Mouse (Mus musculus): ENCODE data around the gene Emc9. TPM values are rescaled to one million over a fixed set of nuclear protein-coding genes. Genes with fewer than 3 reads are reported as not detected.

Emc9 gene
- polyA plus RNA-seq, 1 experiment, result 92.8 TPM

DNA sequence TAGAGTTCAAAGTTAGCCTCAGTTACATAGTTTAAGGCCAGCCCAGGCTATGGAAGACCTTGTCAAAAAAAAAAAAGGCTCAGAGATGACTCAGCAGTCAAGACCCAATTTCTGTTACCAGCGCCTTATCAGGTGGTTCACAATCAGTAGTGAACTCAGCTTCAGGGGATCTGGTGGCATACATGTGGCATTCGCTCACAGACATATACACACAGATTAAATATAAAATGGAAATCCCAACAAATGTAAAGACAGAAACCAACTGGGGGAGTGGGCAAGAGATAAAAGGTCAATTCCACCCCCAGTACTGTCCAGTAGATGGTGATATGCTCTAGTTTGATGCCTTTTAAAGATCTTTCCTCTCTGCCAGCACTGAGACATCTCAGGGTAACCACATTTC is 1.0 kb upstream of the Emc9 start:
- WGBS, result 97% methylated on average over 2 of the region's 2 CpGs
- Histone ChIP-seq H3K27me3 (ENCODE audit: control insufficient read depth, insufficient read depth, low read length) (no peaks in the 10 kb centered on the region), H3K27ac (ENCODE audit: insufficient read depth, low read length) (no peak overlapping the region), H3K4me3 (replicated peaks; ENCODE audit: insufficient read depth, low read depth, low read length) (no peak overlapping the region), H3K4me1 (ENCODE audit: control insufficient read depth, insufficient read depth, low read length) (peaks cover 3% of the 10 kb centered on the region; the same call in 1 of the 2 replicates)
- TF ChIP-seq POLR2A (IDR thresholded peaks at IDR 0.05; ENCODE audit: borderline replicate concordance, insufficient read depth, low read length) (no peak), CTCF (IDR thresholded peaks at IDR 0.05; ENCODE audit: borderline replicate concordance, insufficient read depth, low read depth, low read length) (no peak)
- DNase-seq, result no peak

DNA sequence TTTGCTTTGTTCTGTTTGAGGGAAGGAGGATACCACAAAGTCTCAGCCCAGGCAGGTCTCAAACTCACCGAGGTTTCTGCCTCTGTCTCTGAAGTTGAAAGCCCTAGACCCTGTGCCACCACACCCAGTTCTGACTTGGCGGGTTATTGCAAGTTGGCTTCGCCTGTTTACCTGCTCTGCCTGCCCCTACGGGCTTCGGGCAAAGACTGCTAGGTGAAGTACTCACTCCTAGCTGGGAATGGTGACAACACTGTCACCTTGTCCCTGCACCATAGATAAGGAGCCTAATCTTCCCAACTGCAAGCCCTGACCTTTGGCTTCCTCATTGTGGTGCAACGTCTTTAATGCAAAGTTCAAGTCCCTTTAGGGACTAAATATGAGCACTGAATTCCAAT is 461 bp upstream of the Emc9 start:
- H3K4me1 ChIP-seq (ENCODE audit: control insufficient read depth, insufficient read depth, low read length), result peaks cover 3% of the 10 kb centered on the region; the same call in 1 of the 2 replicates
- H3K4me3 ChIP-seq (replicated peaks; ENCODE audit: insufficient read depth, low read depth, low read length), result peak overlapping the region; percentile 90
- 65% methylated on average over 6 of the region's 6 CpGs for WGBS
- TF ChIP-seq POLR2A (IDR thresholded peaks at IDR 0.05; ENCODE audit: borderline replicate concordance, insufficient read depth, low read length) (no peak), CTCF (IDR thresholded peaks at IDR 0.05; ENCODE audit: borderline replicate concordance, insufficient read depth, low read depth, low read length) (no peak)
- peak overlapping the region; percentile 49 for H3K27ac ChIP-seq (ENCODE audit: insufficient read depth, low read length)
- peak in 1 of 2 experiments; percentile 35 for DNase-seq
- no peaks in the 10 kb centered on the region for H3K27me3 ChIP-seq (ENCODE audit: control insufficient read depth, insufficient read depth, low read length)

DNA sequence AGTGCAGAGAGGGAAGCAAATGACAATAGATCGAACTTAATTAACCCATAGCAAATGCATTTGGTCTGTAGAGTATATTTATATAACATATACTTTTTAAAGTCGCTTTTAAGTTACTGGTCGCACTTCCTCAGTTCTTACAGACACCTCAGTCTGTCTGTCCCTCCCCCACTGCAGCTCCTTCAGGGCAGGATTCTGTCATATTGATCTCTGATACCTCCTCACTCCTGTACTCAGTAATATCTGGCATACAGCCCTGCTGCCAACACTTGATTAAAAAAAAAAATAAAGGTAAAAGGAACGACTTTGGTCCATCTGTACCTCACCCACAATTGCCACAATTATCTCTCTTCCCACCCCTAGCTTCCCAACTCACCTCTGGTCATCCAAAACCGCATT is 800 bp downstream of the Emc9 start:
- H3K27ac ChIP-seq (ENCODE audit: insufficient read depth, low read length), result 0 out of 2 replicates have a peak overlapping the region, but pooled peaks have one; percentile 55
- WGBS, result 41% methylated on average over 5 of the region's 5 CpGs
- TF ChIP-seq CTCF (IDR thresholded peaks at IDR 0.05; ENCODE audit: borderline replicate concordance, insufficient read depth, low read depth, low read length), result no peak
- TF ChIP-seq POLR2A (IDR thresholded peaks at IDR 0.05; ENCODE audit: borderline replicate concordance, insufficient read depth, low read length), result no peak
- no peak for DNase-seq
- no peaks in the 10 kb centered on the region for H3K27me3 ChIP-seq (ENCODE audit: control insufficient read depth, insufficient read depth, low read length)
- H3K4me1 ChIP-seq (ENCODE audit: control insufficient read depth, insufficient read depth, low read length), result peaks cover 3% of the 10 kb centered on the region; the same call in 1 of the 2 replicates
- peak overlapping the region; percentile 90 for H3K4me3 ChIP-seq (replicated peaks; ENCODE audit: insufficient read depth, low read depth, low read length)

DNA sequence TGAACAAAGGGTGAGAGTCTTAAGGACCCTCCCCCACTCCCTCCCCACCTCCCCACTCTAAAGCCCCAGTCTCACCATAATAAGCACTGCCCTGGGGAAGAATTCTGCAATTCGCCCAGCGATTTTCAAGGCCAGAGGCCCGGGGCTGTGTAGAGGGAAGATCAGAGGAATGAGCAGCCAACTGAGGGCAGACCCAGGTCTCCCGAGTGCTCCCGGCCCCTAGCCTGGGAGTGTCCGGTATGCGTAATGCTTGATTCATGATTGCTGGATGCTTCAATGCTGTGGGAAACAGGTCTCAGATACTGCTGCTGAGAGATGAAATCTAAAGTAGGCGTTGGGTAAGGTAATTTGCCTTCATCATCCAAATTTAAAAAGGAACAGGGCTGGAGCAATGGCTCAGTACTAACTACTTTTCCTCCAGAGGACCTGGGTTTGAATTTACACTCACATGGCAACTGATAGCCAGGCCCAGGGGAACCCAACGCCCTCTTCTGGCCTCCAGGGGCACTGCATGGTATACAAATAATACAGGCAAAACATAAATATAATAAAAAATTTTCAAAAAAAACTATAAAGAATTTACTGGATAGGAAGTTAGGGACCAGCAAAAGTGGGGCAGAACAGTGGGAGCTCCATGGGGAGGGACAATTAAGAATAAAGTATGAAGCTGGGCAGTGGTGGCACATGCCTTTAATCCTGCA is 3.0 kb downstream of the Emc9 start:
- no peaks in the 10 kb centered on the region for H3K27me3 ChIP-seq (ENCODE audit: control insufficient read depth, insufficient read depth, low read length)
- H3K4me1 ChIP-seq (ENCODE audit: control insufficient read depth, insufficient read depth, low read length), result peaks cover 3% of the 10 kb centered on the region; the same call in 1 of the 2 replicates
- TF ChIP-seq POLR2A (IDR thresholded peaks at IDR 0.05; ENCODE audit: borderline replicate concordance, insufficient read depth, low read length), result no peak
- peak; percentile 40; the same call in 1 of the 2 replicates for TF ChIP-seq CTCF (IDR thresholded peaks at IDR 0.05; ENCODE audit: borderline replicate concordance, insufficient read depth, low read depth, low read length)
- H3K4me3 ChIP-seq (replicated peaks; ENCODE audit: insufficient read depth, low read depth, low read length), result no peak overlapping the region
- no peak for DNase-seq
- WGBS, result 80% methylated on average over 9 of the region's 9 CpGs
- no peak overlapping the region for H3K27ac ChIP-seq (ENCODE audit: insufficient read depth, low read length)

DNA sequence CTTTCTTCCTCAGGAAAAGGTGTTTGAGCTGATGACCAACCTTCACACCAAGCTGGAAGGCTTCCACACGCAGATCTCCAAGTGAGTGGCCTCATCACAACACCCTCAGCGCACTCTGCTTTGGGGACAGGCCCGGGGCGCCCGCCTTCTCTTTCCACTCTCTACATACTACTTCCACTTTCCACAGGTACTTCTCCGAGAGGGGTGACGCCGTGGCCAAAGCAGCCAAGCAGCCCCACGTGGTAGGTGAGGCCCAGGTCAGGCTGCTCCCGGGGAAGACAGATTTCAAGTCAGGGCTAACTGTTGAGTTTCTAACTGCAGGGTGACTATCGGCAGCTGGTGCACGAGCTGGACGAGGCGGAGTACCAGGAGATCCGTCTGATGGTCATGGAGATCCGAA is 4.4 kb downstream of the Emc9 start:
- H3K4me1 ChIP-seq (ENCODE audit: control insufficient read depth, insufficient read depth, low read length), result peaks cover 3% of the 10 kb centered on the region; the same call in 1 of the 2 replicates
- TF ChIP-seq POLR2A (IDR thresholded peaks at IDR 0.05; ENCODE audit: borderline replicate concordance, insufficient read depth, low read length) (no peak), CTCF (IDR thresholded peaks at IDR 0.05; ENCODE audit: borderline replicate concordance, insufficient read depth, low read depth, low read length) (no peak)
- H3K27me3 ChIP-seq (ENCODE audit: control insufficient read depth, insufficient read depth, low read length), result no peaks in the 10 kb centered on the region
- no peak overlapping the region for H3K4me3 ChIP-seq (replicated peaks; ENCODE audit: insufficient read depth, low read depth, low read length)
- H3K27ac ChIP-seq (ENCODE audit: insufficient read depth, low read length), result no peak overlapping the region
- 92% methylated on average over 16 of the region's 16 CpGs for WGBS
- no peak for DNase-seq

DNA sequence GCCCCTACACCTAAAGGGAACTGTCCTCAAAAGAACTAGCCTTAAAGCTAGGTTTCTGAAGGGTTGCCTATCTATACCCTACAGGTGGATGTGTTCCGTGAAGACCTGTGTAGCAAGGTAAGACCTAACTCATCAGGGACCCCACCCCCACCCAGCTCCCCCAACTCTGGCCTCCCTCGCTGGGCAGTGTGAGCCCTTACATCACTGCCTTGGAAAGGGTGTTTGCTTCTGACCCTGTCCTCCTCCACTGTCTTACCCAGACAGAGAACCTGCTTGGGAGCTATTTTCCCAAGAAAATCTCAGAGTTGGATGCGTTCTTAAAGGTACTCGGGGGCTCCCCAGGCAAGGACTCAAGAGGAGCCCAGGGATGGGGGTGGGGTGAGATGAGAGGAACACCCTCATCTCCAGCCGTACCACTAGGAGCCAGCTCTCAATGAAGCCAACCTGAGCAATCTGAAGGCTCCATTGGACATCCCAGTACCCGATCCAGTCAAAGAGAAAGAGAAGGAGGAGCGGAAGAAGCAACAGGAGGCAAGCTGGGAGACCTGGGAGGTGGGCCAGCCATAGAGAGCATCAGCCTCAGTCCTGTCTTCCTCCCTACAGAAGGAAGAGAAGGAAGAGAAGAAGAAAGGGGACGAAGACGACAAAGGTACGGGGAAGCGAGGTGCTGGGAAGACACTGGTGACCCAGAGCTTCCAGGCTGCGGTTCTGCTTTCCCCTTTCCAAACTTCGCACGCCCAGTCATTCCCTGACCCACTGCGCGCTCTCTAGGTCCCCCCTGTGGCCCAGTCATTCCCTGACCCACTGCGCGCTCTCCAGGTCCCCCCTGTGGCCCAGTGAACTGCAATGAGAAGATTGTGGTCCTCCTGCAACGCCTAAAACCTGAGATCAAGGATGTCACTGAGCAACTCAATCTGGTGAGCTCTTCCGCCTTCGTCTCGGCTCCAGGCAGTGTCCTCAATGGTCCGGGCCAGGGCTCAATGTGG is 5.3 kb downstream of the Emc9 start:
- Histone ChIP-seq H3K4me1 (ENCODE audit: control insufficient read depth, insufficient read depth, low read length) (no peaks in the 10 kb centered on the region), H3K27me3 (ENCODE audit: control insufficient read depth, insufficient read depth, low read length) (no peaks in the 10 kb centered on the region), H3K4me3 (replicated peaks; ENCODE audit: insufficient read depth, low read depth, low read length) (no peak overlapping the region), H3K27ac (ENCODE audit: insufficient read depth, low read length) (no peak overlapping the region)
- 86% methylated on average over 23 of the region's 23 CpGs for WGBS
- DNase-seq, result no peak
- TF ChIP-seq CTCF (IDR thresholded peaks at IDR 0.05; ENCODE audit: borderline replicate concordance, insufficient read depth, low read depth, low read length) (no peak), POLR2A (IDR thresholded peaks at IDR 0.05; ENCODE audit: borderline replicate concordance, insufficient read depth, low read length) (no peak)

DNA sequence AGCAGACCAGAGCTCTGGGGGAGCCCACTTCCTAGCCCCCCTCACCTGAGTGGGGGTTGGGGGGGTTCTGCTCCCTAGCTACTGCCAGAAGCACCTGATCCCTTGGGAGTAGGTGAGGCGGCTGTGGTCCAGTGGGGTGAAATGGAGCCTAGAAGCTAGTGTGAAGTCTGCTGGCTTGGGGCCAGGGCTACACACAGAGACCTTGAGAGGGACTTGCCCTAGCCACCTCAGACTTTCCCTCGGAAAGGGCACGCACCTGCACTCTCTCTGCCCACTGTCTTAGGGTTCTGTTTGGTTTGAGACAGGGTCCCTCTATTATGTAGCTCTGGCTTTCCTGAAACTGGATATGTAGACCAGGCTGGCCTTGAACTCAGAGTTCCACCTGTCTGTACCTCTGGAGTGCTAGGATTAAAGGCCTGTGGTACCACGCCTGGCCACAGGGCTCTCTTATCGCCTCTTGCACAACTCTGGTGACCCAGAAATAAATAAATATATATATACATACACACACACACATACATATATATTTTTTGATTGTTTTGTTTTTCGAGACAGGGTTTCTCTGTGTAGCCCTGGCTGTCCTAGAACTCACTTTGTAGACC is 6.3 kb downstream of the Emc9 start:
- Histone ChIP-seq H3K27me3 (ENCODE audit: control insufficient read depth, insufficient read depth, low read length) (no peaks in the 10 kb centered on the region), H3K27ac (ENCODE audit: insufficient read depth, low read length) (peak overlapping the region; percentile 56; the same call in 1 of the 2 replicates), H3K4me3 (replicated peaks; ENCODE audit: insufficient read depth, low read depth, low read length) (peak overlapping the region; percentile 66), H3K4me1 (ENCODE audit: control insufficient read depth, insufficient read depth, low read length) (no peaks in the 10 kb centered on the region)
- TF ChIP-seq CTCF (IDR thresholded peaks at IDR 0.05; ENCODE audit: borderline replicate concordance, insufficient read depth, low read depth, low read length) (no peak), POLR2A (IDR thresholded peaks at IDR 0.05; ENCODE audit: borderline replicate concordance, insufficient read depth, low read length) (no peak)
- 34% methylated on average over 6 of the region's 6 CpGs for WGBS
- DNase-seq, result peak in 1 of 2 experiments; percentile 41

All from cerebellum, adult 2 months (tissue).